Comparison of ENCODE assay signal across 10 mouse cellular contexts in genomic region chr3:121277557-121277956, GRCm38 (mm10). TPM values are rescaled to one million over a fixed set of nuclear protein-coding genes. Genes with fewer than 3 reads are reported as not detected.
A peak's percentile ranks its signal among the peaks of the same experiment; 100 is the strongest.
DNase-seq lines count a peak whose midpoint lies in the region; ATAC-seq and TF ChIP-seq lines count a peak whose summit lies in the region.
"Had no signal": no experiment of that assay in that cellular context is flagged by ENCODE, and none has a peak within 500 bp of the region (broad histone marks: within the 10 kb centered on the region; RNA-seq: fewer than 3 reads in every experiment).

No protein-coding gene starts in this region.

- no peaks in the 10 kb centered on the region for H3K9me3 ChIP-seq in liver, embryonic 12.5 days (replicated peaks)
- H3K9me3 ChIP-seq in heart, embryonic 16.5 days (replicated peaks; ENCODE audit: control insufficient read depth, low read length), result no peaks in the 10 kb centered on the region
- H3K9me3 ChIP-seq: intestine, embryonic 15.5 days; liver, embryonic 13.5 days; midbrain, embryonic 10.5 days had no signal

- H3K4me3 ChIP-seq in liver, adult 2 months (ENCODE audit: insufficient read depth, low read depth, low read length), result no peak overlapping the region
- H3K4me3 ChIP-seq in liver, embryonic 12.5 days, result no peak overlapping the region
- no peak overlapping the region for H3K4me3 ChIP-seq in cerebellum, adult 2 months (replicated peaks; ENCODE audit: insufficient read depth, low read depth, low read length)
- no peak overlapping the region for H3K4me3 ChIP-seq in heart, embryonic 16.5 days (ENCODE audit: low read length)
- H3K4me3 ChIP-seq: intestine, embryonic 15.5 days; liver, embryonic 13.5 days; midbrain, embryonic 10.5 days had no signal

- no peaks in the 10 kb centered on the region for H3K27me3 ChIP-seq in liver, adult 2 months (ENCODE audit: control insufficient read depth, insufficient read depth, low read length)
- no peaks in the 10 kb centered on the region for H3K27me3 ChIP-seq in liver, embryonic 12.5 days (replicated peaks)
- no peaks in the 10 kb centered on the region for H3K27me3 ChIP-seq in cerebellum, adult 2 months (ENCODE audit: control insufficient read depth, insufficient read depth, low read length)
- no peaks in the 10 kb centered on the region for H3K27me3 ChIP-seq in heart, embryonic 16.5 days (ENCODE audit: control insufficient read depth, insufficient read depth, low read length)
- H3K27me3 ChIP-seq: intestine, embryonic 15.5 days; liver, embryonic 13.5 days had no signal

- TF ChIP-seq CTCF in liver, adult 2 months (IDR thresholded peaks at IDR 0.05; ENCODE audit: low read depth, low read length), result no peak
- TF ChIP-seq CTCF in cerebellum, adult 2 months (IDR thresholded peaks at IDR 0.05; ENCODE audit: borderline replicate concordance, insufficient read depth, low read depth, low read length), result no peak

- peaks cover 19% of the 10 kb centered on the region for H3K4me1 ChIP-seq in liver, adult 2 months (ENCODE audit: control insufficient read depth, insufficient read depth, low read length)
- peaks cover 30% of the 10 kb centered on the region for H3K4me1 ChIP-seq in liver, embryonic 12.5 days
- H3K4me1 ChIP-seq in cerebellum, adult 2 months (ENCODE audit: control insufficient read depth, insufficient read depth, low read length), result peaks cover 6% of the 10 kb centered on the region
- 0 out of 2 replicates have a peak, but pooled peaks cover 5% of the 10 kb centered on the region for H3K4me1 ChIP-seq in heart, embryonic 16.5 days (ENCODE audit: control insufficient read depth, insufficient read depth, low read length)
- H3K4me1 ChIP-seq: intestine, embryonic 15.5 days; midbrain, embryonic 10.5 days had no signal

- TF ChIP-seq POLR2A in liver, adult 2 months (IDR thresholded peaks at IDR 0.05; ENCODE audit: extremely low read depth, insufficient read depth, low read length), result no peak
- no peak for TF ChIP-seq POLR2A in cerebellum, adult 2 months (IDR thresholded peaks at IDR 0.05; ENCODE audit: borderline replicate concordance, insufficient read depth, low read length)

- intact Hi-C loops in left cerebral cortex, postnatal 14 days (cut with DNase I), result no loop called here

- no peak overlapping the region for H3K4me2 ChIP-seq in liver, embryonic 12.5 days
- no peak overlapping the region for H3K4me2 ChIP-seq in heart, embryonic 16.5 days (ENCODE audit: low read depth, low read length)
- H3K4me2 ChIP-seq: intestine, embryonic 15.5 days; liver, embryonic 13.5 days had no signal

- peak overlapping the region; percentile 89 for H3K27ac ChIP-seq in liver, adult 2 months (replicated peaks; ENCODE audit: insufficient read depth, low read depth, low read length)
- H3K27ac ChIP-seq in liver, embryonic 12.5 days, result no peak overlapping the region
- H3K27ac ChIP-seq in cerebellum, adult 2 months (ENCODE audit: insufficient read depth, low read length), result no peak overlapping the region; the same call in 1 of the 2 replicates
- H3K27ac ChIP-seq in heart, embryonic 16.5 days (ENCODE audit: low read length), result no peak overlapping the region
- H3K27ac ChIP-seq: intestine, embryonic 15.5 days; liver, embryonic 13.5 days; midbrain, embryonic 10.5 days had no signal

- H3K9ac ChIP-seq in liver, adult 2 months (ENCODE audit: low read depth, low read length), result no peak overlapping the region
- no peak overlapping the region for H3K9ac ChIP-seq in liver, embryonic 12.5 days
- H3K9ac ChIP-seq in heart, embryonic 16.5 days (ENCODE audit: low read length), result no peak overlapping the region
- H3K9ac ChIP-seq: intestine, embryonic 15.5 days; liver, embryonic 13.5 days had no signal

- DNase-seq in liver, adult 2 months (ENCODE audit: extremely low read depth, low read depth, low spot score), result peak; percentile 61
- DNase-seq in cerebellum, adult 2 months, result peak; percentile 91 to 94
- DNase-seq in lung, postnatal 36 days, result peak; percentile 47
- no peak for DNase-seq in layer of hippocampus, adult 11-12 months (ENCODE audit: low spot score)
- DNase-seq in left cerebral cortex, postnatal 14 days (ENCODE audit: low spot score in 2 of 2), result no peak
- DNase-seq: liver, embryonic 13.5 days had no signal

- no peaks in the 10 kb centered on the region for H3K36me3 ChIP-seq in liver, adult 2 months (ENCODE audit: control insufficient read depth, insufficient read depth, low read length)
- no peaks in the 10 kb centered on the region for H3K36me3 ChIP-seq in liver, embryonic 12.5 days
- H3K36me3 ChIP-seq in heart, embryonic 16.5 days (ENCODE audit: control insufficient read depth, insufficient read depth), result no peaks in the 10 kb centered on the region
- H3K36me3 ChIP-seq: intestine, embryonic 15.5 days; liver, embryonic 13.5 days; midbrain, embryonic 10.5 days had no signal

- no peaks in the 10 kb centered on the region for H3K79me2 ChIP-seq in liver, adult 2 months (ENCODE audit: control insufficient read depth, insufficient read depth, low read length)

- 42% methylated on average over 4 of the region's 4 CpGs for WGBS in liver, adult 2 months
- 76% methylated on average over 4 of the region's 4 CpGs for WGBS in liver, embryonic 12.5 days (ENCODE audit: insufficient replicate concordance)
- WGBS in cerebellum, adult 2 months, result 18% methylated on average over 4 of the region's 4 CpGs
- WGBS in heart, embryonic 16.5 days, result 67% methylated on average over 4 of the region's 4 CpGs

- no peak for ATAC-seq in liver, embryonic 12.5 days
- peak; percentile 75 for ATAC-seq in heart, embryonic 16.5 days (replicated peaks; ENCODE audit: extremely low read depth, insufficient read depth, low FRiP score)

RNA-seq across cellular contexts. Expression of gene Tmem56, which starts 5.3 kb away (rescaled TPM):
- 130 and 150 TPM in 2 replicates for total RNA-seq in liver, adult 2 months (2014; rRNA removed)
- 24.1 and 27.2 TPM in 2 replicates for polyA plus RNA-seq in liver, adult 2 months (2012; rRNA removed)
- polyA plus RNA-seq in liver, embryonic 12.5 days (2016; fragmentation: Nextera tagmentation; extraction: Ambion mirVana), result 29.8 and 32.2 TPM in 2 replicates
- 31.2 and 35.4 TPM in 2 replicates for polyA plus RNA-seq in cerebellum, adult 2 months (2012; rRNA removed)
- 0.45 and 0.66 TPM in 2 replicates for polyA plus RNA-seq in heart, embryonic 16.5 days (2015; fragmentation: Nextera tagmentation; extraction: Ambion mirVana)
- total RNA-seq in left cerebral cortex, postnatal 14 days (2021), result 10 to 100 TPM; 31.1 to 34.4 TPM

RNA-seq across cellular contexts. Expression of gene Alg14, which starts 14.0 kb away (rescaled TPM):
- total RNA-seq in liver, adult 2 months (2014; rRNA removed), result 12.6 and 14.3 TPM in 2 replicates
- polyA plus RNA-seq in liver, adult 2 months (2012; rRNA removed), result 23.4 and 24.3 TPM in 2 replicates
- 18.1 and 20.0 TPM in 2 replicates for polyA plus RNA-seq in liver, embryonic 12.5 days (2016; fragmentation: Nextera tagmentation; extraction: Ambion mirVana)
- 24.6 and 27.1 TPM in 2 replicates for polyA plus RNA-seq in cerebellum, adult 2 months (2012; rRNA removed)
- 37.9 and 39.8 TPM in 2 replicates for polyA plus RNA-seq in heart, embryonic 16.5 days (2015; fragmentation: Nextera tagmentation; extraction: Ambion mirVana)
- 10 to 100 TPM; 17.1 to 18.5 TPM for total RNA-seq in left cerebral cortex, postnatal 14 days (2021)

Comparison
In these comparisons a context has a peak if more than half of its experiments do, and no peak if none do; other contexts are left out.
1. DNase-seq: peak in liver, adult 2 months (single experiment), cerebellum, adult 2 months (2 of 2) and lung, postnatal 36 days (single experiment); none in layer of hippocampus, adult 11-12 months (single experiment) and left cerebral cortex, postnatal 14 days (0 of 2).
2. RNA of gene Tmem56, which starts 5.3 kb away (polyA plus RNA-seq): 31.2 to 35.4 TPM in cerebellum, adult 2 months, 29.8 to 32.2 TPM in liver, embryonic 12.5 days and 24.1 to 27.2 TPM in liver, adult 2 months; 0.45 to 0.66 TPM in heart, embryonic 16.5 days; every median in the first group is over 10 times any median in the second.